Mouse (Mus musculus): Measurements from ENCODE around the gene Whrn.

Gene Whrn

DNA sequence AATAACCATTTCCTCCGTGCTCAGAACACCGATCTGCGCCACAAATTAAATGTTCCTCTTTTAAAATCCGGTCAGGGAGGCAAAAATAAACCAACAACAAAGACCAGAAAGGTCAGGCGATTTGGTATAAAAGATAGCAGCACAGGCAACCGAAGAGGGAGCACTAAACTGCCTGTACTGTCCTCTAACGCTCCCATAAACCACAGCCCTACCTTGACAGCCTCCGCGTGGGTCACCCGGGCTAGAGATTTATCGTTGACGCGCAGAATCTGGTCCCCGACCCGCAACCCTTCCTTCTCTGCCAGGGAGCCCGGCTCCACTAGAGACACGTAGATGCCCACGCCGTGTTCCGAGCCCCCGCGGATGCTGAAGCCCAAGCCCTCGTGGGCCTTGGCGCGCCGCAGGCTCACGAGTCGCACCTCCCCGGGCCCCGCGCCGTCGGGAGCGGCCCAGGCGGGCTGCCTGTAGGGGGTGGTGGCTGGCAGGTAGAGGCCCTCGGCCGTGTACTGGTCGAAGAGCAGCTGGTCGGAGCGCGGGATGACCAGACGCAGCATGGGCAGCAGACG is 1.3 kb downstream of the Whrn start:
- DNase-seq (ENCODE audit: low read depth, low spot score): no peak

DNA sequence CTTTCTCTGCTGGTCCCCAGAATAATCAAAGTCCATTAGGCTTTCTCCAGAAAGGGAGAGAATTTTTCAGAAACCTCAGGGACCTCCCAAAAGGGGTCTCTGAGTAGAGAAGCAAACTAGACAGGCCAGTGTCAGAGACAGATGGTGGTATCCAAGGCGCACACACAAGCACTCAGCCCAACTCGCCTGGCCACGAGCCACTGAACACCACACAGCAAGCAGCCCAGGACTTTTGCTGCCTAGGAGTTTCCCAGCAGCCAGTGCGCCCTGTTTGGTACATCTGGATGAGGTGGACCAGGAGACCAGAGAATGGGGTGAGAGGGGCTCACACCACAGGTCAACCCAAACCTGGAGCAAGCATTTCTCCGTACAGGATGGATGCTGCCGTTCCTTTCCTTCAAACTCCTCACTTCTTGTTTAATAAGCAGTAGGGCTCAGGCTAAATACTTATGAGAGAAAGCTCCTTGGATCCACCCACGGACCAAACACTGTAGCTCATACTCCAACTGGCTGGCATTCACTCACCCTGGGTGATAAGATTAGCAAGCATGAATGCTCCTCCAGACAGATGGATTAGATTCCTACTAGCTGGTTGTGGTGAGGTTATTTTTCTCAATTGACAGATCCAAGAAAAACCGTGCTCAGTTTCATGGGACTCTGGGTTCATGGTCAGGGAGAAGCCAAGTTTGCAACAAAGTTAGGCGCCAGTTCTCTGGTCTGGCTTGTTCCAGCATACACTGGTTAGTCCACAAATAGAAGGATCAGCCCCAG is 2.3 kb downstream of the Whrn start:
- DNase-seq (ENCODE audit: low read depth, low spot score): no peak

DNA sequence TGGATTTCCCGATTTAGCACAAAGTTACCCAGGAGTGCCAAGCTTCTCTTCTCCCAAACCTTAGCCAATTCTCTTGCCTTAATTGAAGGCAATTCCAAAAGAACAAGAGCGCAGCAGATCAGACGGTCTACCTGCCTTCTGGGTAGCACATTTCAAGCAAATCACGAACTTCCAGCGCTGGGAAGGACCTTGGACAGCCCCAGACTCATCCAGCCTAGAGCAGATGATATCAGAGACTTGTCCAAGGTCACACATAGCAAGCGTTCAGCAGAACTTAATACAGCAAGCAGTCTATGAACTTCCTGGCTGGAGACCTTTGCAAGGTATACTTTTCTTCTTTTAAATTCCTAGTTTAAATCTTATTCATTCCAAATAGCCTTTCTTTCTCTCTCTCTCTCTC is 4.3 kb downstream of the Whrn start:
- DNase-seq (ENCODE audit: low read depth, low spot score): no peak

DNA sequence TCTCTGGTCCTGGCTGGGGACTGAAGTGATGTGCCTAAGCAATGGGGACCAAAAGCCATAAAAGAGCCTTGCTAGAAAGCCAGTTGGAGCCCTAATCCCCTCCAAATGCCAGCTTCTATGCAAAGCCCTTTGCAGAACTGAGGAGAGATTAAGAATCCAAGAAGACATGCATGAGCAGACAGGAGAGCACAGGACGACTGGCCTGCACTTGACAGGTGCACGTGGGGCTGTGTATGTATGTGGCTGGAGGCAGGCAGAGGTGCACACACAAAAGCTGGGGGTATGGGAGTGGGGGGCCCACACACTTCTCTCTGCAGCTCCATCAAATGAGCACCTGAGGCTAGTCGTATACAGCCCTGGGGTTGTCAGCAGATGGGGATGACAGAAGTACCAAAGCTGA is 5.6 kb downstream of the Whrn start:
- DNase-seq (ENCODE audit: low read depth, low spot score): no peak

DNA sequence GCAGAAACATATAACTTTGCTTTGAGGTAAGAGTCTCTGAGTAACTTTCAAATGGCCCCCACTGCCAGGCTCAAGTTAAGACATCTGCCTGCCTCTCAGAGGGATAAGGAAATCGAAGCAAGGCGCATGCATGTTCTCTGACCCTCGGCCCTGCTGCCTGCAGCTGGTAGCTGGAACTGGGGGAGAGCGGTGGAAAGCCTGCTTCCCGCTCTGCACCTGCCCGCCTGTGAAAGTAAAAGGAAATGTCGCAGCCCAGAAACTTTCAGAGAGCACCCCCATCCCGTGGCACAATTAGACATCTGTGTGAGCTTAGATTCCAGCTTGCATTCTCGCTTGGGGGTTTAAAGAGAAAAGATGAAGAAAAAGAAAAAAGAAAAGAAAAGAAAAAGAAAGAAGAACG is 6.1 kb downstream of the Whrn start:
- no peak for DNase-seq (ENCODE audit: low read depth, low spot score)

DNA sequence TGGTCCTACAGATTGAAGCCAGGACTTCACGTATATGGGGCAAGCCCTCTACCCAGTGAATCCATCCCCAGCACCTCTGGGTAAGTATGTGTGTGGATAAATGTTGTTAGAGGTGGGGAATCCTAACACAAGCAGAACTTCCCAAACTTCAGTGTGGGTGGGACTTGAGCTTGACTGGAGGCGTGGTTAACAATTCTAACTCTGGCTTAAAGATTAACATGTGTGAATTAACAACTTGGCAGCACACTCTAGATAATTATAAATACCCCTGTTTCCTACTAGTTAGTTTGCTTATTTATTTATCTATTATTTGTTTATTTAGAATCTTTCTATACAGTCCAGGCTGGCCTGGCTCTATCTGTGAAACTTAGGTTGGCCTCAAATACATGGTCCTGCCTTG is 7.9 kb downstream of the Whrn start:
- DNase-seq (ENCODE audit: low read depth, low spot score): no peak

DNA sequence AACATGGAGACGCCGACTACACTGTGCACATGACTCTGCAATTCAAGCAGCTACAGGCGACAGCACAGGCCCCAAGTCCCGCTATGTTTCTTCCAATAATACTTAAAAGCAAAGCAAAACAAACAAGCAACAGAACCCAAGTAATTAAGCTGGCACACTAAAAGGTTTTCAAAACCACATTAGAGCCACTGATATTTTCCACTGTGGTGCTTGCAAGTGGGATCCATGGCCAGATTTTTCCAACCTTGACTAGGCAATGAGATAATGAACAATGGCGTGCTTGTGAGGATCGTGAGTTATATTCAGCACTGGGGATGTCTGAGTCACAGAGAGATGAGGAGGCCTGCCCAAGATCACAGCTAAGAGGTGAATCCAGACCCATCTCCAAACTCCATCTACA is 8.5 kb downstream of the Whrn start:
- DNase-seq (ENCODE audit: low read depth, low spot score): no peak

DNA sequence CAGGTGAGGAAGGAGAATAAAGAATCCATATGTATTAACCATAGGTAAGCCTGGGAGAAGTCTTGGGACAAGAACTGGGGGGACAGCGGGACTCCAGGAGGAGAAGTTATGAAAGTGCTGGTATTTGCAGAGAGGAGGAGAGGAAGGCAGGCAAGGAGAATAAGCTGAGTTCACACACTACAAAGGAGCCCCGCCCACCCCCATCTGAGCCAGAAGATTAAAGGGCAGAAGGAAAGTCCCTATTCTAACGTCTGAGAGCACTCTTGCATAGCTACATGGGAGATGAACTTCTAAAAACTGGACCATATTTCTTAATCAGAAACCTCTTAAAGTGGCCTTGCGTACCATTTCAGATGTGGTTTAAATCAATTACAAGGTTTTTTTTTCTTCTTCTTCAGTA is 9.3 kb downstream of the Whrn start:
- DNase-seq (ENCODE audit: low read depth, low spot score): no peak

DNA sequence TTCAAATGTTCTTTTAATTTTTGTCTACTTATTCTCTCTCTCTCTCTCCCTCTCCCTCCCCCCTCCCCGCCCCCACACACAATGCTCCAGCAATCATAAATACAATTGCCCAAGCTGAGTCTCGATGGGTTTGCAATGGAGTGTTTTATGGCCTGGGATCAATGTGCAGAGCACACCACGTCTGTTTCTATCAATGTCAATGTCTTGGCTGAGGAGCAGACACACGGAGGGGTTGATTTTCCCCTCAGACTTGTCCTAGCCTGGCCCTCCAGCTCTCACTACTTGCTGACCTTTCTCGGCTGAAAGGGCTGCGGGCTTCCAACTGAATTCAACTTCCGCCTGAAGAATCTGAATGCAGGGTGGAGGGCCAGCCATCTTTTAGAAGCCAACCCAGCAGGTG is 12.1 kb downstream of the Whrn start:
- no peak for DNase-seq (ENCODE audit: low read depth, low spot score)

DNA sequence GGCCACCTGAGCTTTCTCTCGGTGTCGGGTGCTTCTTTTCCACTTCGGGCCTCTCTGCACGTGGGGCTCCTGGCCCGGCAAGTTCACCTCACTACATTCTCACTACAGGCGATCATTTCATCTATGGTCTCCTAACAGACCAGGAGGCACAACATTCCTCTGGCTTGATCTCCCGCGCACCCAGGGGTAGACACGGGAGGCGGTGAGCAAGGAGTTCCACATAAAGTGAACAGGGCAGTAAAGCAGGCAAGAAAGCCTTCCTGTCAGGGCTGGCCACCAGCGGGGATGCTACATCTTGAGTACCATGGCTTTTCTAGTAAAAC is 15.0 kb downstream of the Whrn start:
- no peak for DNase-seq (ENCODE audit: low read depth, low spot score)

DNA sequence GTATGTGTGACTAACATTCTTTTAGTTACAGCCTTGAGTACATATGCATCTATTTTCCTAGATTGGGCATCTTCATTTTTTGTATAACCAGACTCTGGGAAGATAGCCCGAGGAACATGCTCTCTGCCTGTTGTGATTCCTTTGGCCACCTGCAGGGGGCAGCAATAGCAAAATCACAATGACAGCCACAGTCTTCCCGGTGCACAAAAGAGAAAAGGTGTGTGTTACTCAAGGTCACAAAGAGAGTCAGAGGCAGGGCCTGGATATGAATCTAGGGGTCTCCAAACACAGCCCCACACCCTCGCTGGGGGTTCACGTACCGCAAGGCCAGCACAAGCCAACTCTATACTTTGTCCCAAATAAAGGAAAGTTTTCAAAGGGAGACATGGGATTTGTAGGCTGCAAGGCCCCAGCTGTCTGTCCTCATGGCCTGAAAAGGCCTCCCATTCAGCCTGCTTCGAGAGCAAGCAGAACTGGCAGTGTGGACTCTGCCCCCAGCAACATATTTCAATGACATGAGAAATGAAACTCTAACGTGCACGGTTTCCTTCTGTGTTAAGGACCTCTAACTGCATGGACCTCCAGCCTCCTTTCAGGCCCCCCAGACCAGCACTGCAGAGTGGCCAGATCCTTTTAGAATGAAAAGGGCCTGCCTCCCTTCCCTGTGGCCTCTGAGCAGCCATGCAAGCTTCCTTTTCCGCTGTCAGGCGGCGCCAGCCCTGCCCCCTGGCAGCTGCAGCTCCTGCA is 15.5 kb downstream of the Whrn start:
- peak; percentile 59 for DNase-seq (ENCODE audit: low read depth, low spot score)

DNA sequence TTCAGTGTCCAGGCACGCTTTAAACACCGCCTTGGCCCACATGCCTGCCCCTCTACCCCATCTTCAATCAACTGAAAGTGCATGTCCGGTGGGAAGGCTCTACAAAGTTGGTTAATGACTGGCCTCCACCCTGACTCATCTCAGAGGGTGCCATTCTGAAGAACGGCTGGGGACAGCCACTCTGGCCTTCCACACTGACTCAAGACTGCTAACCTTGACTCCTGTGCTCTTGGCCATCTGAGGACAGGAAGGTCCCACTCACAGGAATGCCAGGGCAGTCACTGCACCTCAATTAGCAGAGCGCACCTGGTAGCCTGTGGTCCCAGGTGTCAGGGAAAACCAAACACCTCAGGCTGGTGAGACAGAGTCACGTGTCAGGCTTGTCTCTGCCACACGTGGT is 17.8 kb downstream of the Whrn start:
- no peak for DNase-seq (ENCODE audit: low read depth, low spot score)

DNA sequence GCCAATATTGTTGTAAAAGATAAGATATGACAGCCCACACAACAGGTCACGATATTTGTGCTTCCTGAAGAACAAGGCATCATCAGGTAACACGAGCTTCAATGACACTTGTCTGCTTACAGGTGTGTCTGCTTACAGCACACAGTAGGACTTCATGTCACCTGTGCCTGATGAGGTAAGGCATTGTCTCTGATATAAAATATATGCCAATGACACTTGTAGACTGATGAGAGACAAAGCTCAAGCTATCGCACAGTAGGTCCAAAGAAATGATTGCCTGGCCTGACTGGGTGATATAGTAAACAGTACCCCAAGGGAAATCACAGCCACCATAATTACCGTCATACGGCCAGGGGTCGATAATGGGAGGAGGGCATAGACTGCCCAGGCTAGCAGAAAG is 18.9 kb downstream of the Whrn start:
- DNase-seq (ENCODE audit: low read depth, low spot score): no peak

DNA sequence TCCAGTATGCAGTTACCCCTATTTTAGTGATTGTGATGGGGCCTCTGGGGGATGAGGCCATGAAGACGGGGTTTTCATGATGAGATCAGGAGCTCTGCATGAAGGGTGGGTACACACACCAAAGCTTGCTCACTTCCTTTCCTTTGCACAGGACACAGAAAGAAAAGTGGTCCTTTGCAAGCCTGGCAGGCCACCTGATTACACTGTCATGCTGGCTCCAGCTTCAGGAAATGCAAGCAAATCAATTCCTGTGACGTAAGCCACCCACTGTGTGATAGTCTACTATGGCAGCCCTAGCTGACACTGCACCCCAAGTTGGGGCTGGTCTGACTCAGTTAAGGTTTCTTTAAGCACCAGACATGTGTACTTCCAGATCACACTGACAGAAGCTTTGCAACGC is 20.6 kb downstream of the Whrn start:
- DNase-seq (ENCODE audit: low read depth, low spot score): no peak

DNA sequence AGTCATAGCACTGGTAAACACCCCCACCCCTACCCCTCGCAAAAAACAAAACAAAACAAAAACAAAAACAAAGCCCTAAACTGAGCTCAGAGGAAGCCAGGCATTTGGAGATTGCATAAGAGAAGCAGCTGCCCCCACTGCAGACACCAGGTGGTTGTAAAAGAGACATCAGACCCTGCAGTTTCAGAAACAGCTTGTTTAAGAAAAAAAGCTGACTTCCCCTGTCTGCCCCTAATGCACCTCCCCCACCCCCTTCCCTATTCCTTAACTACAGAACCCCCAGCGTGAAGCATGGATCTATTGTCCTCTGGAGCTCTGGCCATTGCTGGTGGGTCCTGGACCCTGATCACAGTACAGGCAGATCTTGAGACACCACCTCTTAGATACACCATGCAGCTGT is 21.4 kb downstream of the Whrn start:
- DNase-seq (ENCODE audit: low read depth, low spot score): no peak

DNA sequence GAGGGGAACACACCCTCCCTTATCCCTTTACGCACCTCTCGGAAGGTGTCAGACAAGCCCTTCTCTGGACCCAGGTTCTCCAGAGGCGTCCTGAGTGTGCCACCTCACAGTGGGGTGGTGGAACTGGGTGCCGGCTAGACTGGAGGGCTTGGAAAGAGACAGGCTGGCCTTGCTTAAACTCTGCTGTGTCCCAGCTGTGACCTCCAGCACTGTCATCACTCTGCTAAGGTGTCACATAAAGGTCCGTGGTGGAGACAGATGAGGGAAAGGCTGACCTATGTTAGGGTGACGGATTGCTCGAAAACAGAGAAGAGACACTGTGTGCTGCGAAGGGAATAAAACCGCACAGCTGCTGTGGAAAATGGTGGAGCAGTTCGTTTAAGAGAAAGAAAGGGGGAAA is 28.5 kb downstream of the Whrn start:
- no peak for DNase-seq (ENCODE audit: low read depth, low spot score)

DNA sequence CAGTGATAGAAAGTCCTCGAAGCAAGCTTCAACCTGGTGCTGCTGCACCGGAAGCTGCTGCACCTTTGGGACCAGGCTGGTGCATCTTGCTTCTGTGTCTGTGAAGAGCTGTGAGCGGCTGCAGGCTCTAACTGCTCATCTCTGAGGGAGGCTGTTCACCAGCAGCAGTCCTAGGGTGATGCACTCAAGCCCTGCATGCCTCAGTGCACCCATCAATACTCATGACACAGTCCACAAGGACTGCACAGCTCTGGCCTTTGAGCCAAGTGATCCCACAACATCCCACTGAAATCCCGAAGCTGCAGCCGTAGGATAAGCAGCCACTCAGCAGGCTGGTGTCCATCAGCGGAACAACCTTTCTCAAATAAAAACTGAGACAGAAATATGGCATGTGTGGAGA is 29.6 kb downstream of the Whrn start:
- no peak for DNase-seq (ENCODE audit: low read depth, low spot score)

DNA sequence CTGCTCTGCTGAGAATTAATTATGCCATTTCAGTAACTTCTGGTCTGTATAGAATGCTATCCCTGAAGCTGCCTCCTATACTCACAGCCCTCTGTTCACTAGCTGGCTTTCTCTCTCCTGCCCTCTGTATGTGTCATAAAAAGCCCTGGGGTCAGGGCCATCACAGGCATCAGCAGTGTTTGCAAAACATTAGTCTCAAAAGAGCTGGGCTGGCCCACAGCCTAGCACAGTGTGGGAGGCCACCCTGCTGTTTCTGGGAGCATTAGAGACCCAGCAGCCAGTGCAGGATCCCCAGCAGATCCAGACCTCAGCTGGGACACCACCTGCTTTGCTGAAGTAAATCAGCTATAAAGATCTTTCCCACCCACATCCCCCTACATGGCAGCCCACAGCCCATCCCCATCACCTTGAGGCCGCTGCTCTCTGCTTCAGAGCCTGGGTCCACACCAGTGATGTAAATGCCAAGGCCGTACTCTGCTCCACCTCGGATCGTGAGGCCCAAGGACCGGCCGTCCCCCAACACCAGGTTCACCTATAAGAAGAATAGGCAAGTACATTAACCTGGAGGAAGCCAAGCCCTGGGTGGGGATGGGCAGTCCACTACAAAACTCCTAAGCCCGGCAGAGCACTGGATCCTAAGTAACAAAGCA is 34.8 kb downstream of the Whrn start:
- no peak for DNase-seq (ENCODE audit: low read depth, low spot score)

DNA sequence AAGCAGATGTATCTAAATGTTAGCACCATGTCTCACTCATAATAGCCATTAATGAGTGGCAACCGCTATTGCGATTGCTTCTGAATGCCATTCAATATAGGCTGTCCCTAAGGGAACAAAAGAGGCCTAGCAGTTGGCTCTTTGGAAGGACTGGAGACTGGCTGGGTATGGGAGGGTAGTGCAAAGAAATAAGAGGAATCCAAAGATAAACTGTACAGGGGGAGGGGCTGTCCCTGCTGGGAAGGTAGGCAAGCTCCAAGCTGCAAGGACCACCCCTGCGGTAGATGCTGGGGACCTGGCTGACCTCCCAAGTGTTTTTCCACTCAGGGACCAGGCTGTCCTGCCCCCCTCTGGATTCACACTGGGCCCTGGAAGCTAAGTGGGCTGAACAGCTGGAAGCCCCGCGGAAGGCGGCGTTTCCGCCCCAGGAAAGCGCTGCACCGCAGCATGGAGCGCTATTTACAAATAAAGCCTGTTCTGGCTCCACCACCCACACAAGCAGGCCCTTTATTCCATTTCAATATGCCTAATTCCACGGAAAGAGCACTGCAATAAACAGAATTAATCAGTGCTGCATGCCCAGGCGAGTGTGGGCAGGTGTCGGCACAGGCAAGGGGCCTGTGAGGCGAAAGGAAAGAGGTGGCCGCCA is 36.5 kb downstream of the Whrn start:
- no peak for DNase-seq (ENCODE audit: low read depth, low spot score)

DNA sequence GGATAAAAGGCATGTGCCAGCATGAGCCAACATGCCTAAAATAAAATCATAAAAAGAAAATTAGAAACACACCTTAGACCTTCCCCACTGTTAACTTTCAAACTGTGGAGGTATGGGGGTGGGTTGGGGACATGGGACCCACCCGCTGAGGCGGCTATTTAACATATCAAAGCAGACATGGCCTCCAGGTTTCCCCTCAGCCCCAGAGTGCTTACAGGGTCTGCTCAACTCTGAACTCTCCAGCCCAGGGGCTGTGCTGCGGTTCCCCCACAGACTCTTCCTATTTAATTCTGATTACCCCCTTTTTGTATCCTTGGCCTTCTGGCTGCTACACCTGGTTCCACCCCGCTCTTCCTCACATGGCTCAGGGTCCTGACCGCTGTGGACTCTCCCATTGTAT is 39.2 kb downstream of the Whrn start:
- peak; percentile 66 for DNase-seq (ENCODE audit: low read depth, low spot score)

DNA sequence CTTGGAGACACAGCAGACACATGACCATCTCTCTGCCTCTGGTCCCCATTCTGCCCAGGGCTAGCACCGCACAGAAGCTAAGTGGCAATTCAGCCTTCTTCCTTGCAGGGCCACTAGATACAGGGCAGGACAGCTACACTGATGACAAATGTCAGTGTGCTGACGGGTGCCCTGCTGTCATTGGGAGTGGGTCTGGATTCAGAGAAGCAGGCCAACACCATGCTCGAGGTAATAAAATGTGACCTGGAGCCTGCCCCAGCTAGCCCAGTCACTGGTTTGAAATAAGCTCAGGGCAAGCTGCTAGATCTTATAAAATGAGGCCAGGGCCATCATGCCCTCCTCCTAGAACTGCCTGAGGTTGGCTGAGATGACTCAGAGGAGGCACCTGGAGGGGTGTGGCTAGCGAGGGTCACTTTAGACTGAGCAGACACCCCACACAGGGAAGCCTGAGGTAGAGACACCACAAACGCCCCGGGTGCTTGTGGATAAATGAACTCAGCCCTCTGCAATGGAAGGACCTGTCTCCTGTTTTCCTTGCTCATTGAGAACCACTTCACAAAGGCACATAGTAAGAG is 41.8 kb downstream of the Whrn start:
- DNase-seq (ENCODE audit: low read depth, low spot score): no peak

DNA sequence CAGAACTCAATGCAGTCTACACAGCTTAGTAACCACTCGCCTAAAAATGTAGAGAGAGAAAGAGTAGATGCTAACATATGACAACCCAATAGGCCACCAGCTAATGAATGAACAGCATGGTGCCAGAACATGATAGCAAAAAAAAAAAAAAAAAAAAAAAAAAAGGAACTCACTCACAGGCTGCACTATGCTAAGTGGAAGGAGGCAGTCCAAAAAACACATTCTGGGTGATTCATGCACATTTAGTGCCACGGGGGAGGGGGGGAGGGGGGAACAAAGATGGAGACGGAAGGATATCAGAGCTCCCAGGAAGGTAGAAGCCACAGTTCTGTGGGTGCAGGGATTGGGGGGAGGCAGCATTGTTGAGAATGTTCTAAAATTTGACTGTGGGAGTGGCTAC is 43.2 kb downstream of the Whrn start:
- DNase-seq (ENCODE audit: low read depth, low spot score): no peak

All from ES-CJ7 (cell line).